ENCODE assay signal across 9 mouse cellular contexts in the genomic region with DNA sequence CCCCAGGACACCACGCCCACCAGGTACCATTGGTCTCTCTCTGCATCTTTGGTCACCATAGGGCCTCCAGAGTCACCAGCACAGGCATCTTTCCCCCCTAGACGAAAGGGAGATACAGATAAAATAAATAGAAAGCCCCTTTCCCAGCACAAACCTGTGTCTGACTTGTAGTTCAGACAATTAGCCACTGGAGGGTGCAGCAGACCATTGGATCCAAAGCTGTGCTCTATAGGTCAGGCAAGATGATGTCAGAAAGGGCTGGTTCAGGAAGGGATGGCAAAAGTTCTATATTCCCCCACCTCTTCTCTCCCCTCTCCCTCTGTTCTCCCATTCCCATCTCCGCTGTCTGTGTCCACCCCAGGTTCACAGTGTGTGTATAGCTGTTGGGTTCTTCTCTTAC. TPM values are rescaled to one million over a fixed set of nuclear protein-coding genes. Genes with fewer than 3 reads are reported as not detected.
DNase-seq lines count a peak whose midpoint lies in the region; ATAC-seq and TF ChIP-seq lines count a peak whose summit lies in the region.
"Had no signal": no experiment of that assay in that cellular context is flagged by ENCODE, and none has a peak within 500 bp of the region (broad histone marks: within the 10 kb centered on the region; RNA-seq: fewer than 3 reads in every experiment).

No protein-coding gene starts in this region.

- no peaks in the 10 kb centered on the region for H3K36me3 ChIP-seq in forebrain, embryonic 15.5 days
- no peaks in the 10 kb centered on the region for H3K36me3 ChIP-seq in intestine, embryonic 16.5 days (ENCODE audit: control insufficient read depth, insufficient read depth, low read length)
- H3K36me3 ChIP-seq in midbrain, embryonic 15.5 days (replicated peaks), result no peaks in the 10 kb centered on the region
- H3K36me3 ChIP-seq: embryonic facial prominence, embryonic 12.5 days had no signal

- TF ChIP-seq POLR2A in brain, embryonic 14.5 days (IDR thresholded peaks at IDR 0.05; ENCODE audit: borderline replicate concordance, extremely low read depth, insufficient read depth, insufficient read length, poor library complexity, severe bottlenecking), result no peak

- no peak overlapping the region for H3K4me3 ChIP-seq in forebrain, embryonic 15.5 days
- no peak overlapping the region for H3K4me3 ChIP-seq in intestine, embryonic 16.5 days (ENCODE audit: low read length)
- H3K4me3 ChIP-seq in midbrain, embryonic 15.5 days, result no peak overlapping the region
- H3K4me3 ChIP-seq: embryonic facial prominence, embryonic 12.5 days had no signal

- no peak overlapping the region for H3K9ac ChIP-seq in forebrain, embryonic 15.5 days (replicated peaks)
- H3K9ac ChIP-seq in intestine, embryonic 16.5 days (ENCODE audit: low read depth, low read length), result no peak overlapping the region
- H3K9ac ChIP-seq in midbrain, embryonic 15.5 days, result no peak overlapping the region
- H3K9ac ChIP-seq: embryonic facial prominence, embryonic 12.5 days had no signal

- WGBS in forebrain, embryonic 15.5 days, result 12% methylated on average over 3 of the region's 3 CpGs
- 24% methylated on average over 3 of the region's 3 CpGs for WGBS in intestine, embryonic 16.5 days
- WGBS in midbrain, embryonic 15.5 days, result 10% methylated on average over 3 of the region's 3 CpGs

- DNase-seq in heart, adult 8-10 months (ENCODE audit: low spot score), result peak; percentile 37
- no peak for DNase-seq in heart, adult 11 months
- peak; percentile 80 for DNase-seq in brain, embryonic 14.5 days (ENCODE audit: low read depth)
- peak; percentile 51 to 65 for DNase-seq in left cerebral cortex, postnatal 25 days (ENCODE audit: low spot score in 2 of 2)
- peak; percentile 52 for DNase-seq in thymus, postnatal 0 days (ENCODE audit: low spot score)

- peak; percentile 75 for ATAC-seq in forebrain, embryonic 15.5 days (replicated peaks)
- ATAC-seq in intestine, embryonic 16.5 days, result 0 out of 2 replicates have a peak, but pooled peaks have one; percentile 44
- ATAC-seq in midbrain, embryonic 15.5 days (replicated peaks), result peak; percentile 94

- no peaks in the 10 kb centered on the region for H3K27me3 ChIP-seq in forebrain, embryonic 15.5 days
- no peaks in the 10 kb centered on the region for H3K27me3 ChIP-seq in intestine, embryonic 16.5 days (replicated peaks; ENCODE audit: control insufficient read depth, insufficient read depth, low read length)
- H3K27me3 ChIP-seq in midbrain, embryonic 15.5 days (replicated peaks), result no peaks in the 10 kb centered on the region
- H3K27me3 ChIP-seq: embryonic facial prominence, embryonic 12.5 days had no signal

- no peaks in the 10 kb centered on the region for H3K4me1 ChIP-seq in forebrain, embryonic 15.5 days
- H3K4me1 ChIP-seq in intestine, embryonic 16.5 days (ENCODE audit: control insufficient read depth, insufficient read depth, low read length), result peaks cover 3% of the 10 kb centered on the region; the same call in 1 of the 2 replicates
- no peaks in the 10 kb centered on the region for H3K4me1 ChIP-seq in midbrain, embryonic 15.5 days
- H3K4me1 ChIP-seq: embryonic facial prominence, embryonic 12.5 days had no signal

- intact Hi-C loops in left cerebral cortex, postnatal 25 days (cut with DNase I), result loop anchor here (2.0 kb wide), 2 partner anchors 96 to 446 kb away; no protein-coding TSS in a partner anchor

- no peak overlapping the region for H3K4me2 ChIP-seq in forebrain, embryonic 15.5 days (replicated peaks)
- no peak overlapping the region for H3K4me2 ChIP-seq in intestine, embryonic 16.5 days (ENCODE audit: low read depth, low read length)
- H3K4me2 ChIP-seq in midbrain, embryonic 15.5 days, result no peak overlapping the region
- H3K4me2 ChIP-seq: embryonic facial prominence, embryonic 12.5 days had no signal

- H3K9me3 ChIP-seq in forebrain, embryonic 15.5 days, result no peaks in the 10 kb centered on the region
- H3K9me3 ChIP-seq in intestine, embryonic 16.5 days (ENCODE audit: control insufficient read depth, low read length), result no peaks in the 10 kb centered on the region
- H3K9me3 ChIP-seq in midbrain, embryonic 15.5 days, result no peaks in the 10 kb centered on the region
- H3K9me3 ChIP-seq: embryonic facial prominence, embryonic 12.5 days had no signal

- H3K27ac ChIP-seq in forebrain, embryonic 15.5 days (replicated peaks), result no peak overlapping the region
- H3K27ac ChIP-seq in intestine, embryonic 16.5 days (ENCODE audit: low read length), result no peak overlapping the region
- no peak overlapping the region for H3K27ac ChIP-seq in midbrain, embryonic 15.5 days
- H3K27ac ChIP-seq: embryonic facial prominence, embryonic 12.5 days had no signal

- TF ChIP-seq CTCF in brain, embryonic 14.5 days (IDR thresholded peaks at IDR 0.05; ENCODE audit: borderline replicate concordance, extremely low read depth, insufficient read depth, insufficient read length), result peak; percentile 85; the same call in 1 of the 2 replicates

RNA-seq across cellular contexts. Expression of gene Rtp1, which starts 23.5 kb away (rescaled TPM):
- total RNA-seq in heart, adult 8-10 months (2022), result not detected
- polyA plus RNA-seq in brain, embryonic 14.5 days (2012; rRNA removed), result 0.10 TPM in 2 replicates
- 0.05 TPM in 2 replicates for polyA plus RNA-seq in forebrain, embryonic 15.5 days (2015; fragmentation: Nextera tagmentation; extraction: Ambion mirVana)
- not detected in 2 replicates for polyA plus RNA-seq in intestine, embryonic 16.5 days (2015; fragmentation: Nextera tagmentation; extraction: Ambion mirVana)
- total RNA-seq in left cerebral cortex, postnatal 25 days (2021), result under 1 TPM; 0.23 to 0.25 TPM
- polyA plus RNA-seq in midbrain, embryonic 15.5 days (2015; fragmentation: Nextera tagmentation; extraction: Ambion mirVana), result 0.14 TPM in 1 of 2 replicates, not detected in the other
- not detected in 2 replicates for polyA plus RNA-seq in thymus, postnatal 0 days (2015; fragmentation: Nextera tagmentation; extraction: Ambion mirVana)

Comparison
In these comparisons a context has a peak if more than half of its experiments do, and no peak if none do; other contexts are left out.
1. ATAC-seq: peak in every context shown above with its lines; median percentile 94 in midbrain, embryonic 15.5 days; 75 in forebrain, embryonic 15.5 days; 44 in intestine, embryonic 16.5 days.